Mouse (Mus musculus): ENCODE measurements at regions not wholly inside any gene's neighbourhood (a gene's known extent, or its start where the extent isn't known, plus 50 kb on each side); places are given as distances from the start of the nearest gene placed in this dataset.
"Not testable (repeated sequence)": the region's sequence is repeated elsewhere in the genome, so short reads cannot be mapped to it uniquely, and the experiment has no call there.

DNA sequence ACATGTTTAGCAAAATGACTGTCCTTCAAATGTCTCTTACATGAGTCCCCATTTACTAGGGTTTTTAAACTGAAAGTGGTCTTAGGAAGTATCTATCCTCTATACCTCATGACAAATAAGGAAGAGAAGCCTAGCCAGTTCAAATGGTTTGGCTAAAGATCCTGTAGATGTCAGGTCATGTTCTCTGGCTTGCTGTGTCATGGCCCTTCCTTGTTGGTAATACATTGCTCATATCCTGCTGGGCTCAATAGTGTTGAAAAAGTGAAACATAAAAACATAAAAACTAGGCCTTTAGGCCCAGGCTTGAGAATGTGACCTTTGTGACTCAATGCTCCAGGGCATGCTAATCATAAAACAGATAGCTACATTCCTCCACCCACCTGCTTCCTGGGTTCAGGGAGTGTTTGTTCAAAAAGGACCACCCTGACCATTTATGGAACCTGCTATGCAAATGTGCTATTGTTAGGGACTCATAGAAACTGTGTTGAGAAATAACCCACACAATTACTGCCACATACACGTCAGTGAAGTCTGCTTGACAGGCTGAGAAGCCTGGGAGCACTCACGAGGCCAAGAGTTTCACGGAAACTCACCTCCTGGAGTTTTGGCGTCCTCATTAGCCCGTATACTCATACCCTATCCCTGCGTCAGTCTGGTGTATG lies 656.4 kb downstream of the Crisp4 start:
- TF ChIP-seq CTCF (IDR thresholded peaks at IDR 0.05; ENCODE audit: borderline replicate concordance, insufficient read depth, low read length); POLR2A (IDR thresholded peaks at IDR 0.05; ENCODE audit: low read depth, low read length): not testable (repeated sequence)

Data from embryonic fibroblast, embryonic 13.5 days (primary cell).